Mouse (Mus musculus): Measurements from ENCODE around the gene Dync2li1.

DNA sequence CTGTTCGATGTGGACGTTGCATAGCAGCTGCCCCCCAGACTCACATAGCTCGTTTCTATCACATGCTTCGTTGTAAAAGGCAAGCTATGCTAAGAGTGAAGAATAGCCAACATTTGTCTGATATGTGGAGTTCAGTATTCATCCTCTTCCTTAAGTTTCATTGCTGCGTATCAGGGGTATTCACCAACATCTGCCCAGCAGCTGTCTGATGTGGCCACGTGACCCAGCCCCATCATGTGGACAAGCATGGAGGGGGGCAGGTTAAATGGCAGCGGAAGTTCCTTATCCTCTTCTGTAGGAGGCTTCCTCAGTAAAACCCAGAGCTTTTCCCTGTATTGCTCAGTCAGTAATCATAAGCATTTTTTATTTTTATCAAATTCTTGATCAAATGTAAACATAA, 31.5 kb downstream of the Dync2li1 start:
- TF ChIP-seq CTCF (IDR thresholded peaks at IDR 0.05) (no peak), EP300 (IDR thresholded peaks at IDR 0.05) (no peak)

Measured in lung, postnatal 0 days (tissue).